ENCODE assay signal across 17 mouse cellular contexts in genomic region chr17:84271566-84272202, GRCm38 (mm10).
DNase-seq lines count a peak whose midpoint lies in the region; ATAC-seq and TF ChIP-seq lines count a peak whose summit lies in the region.
"Had no signal": no experiment of that assay in that cellular context is flagged by ENCODE, and none has a peak within 500 bp of the region (broad histone marks: within the 10 kb centered on the region; RNA-seq: fewer than 3 reads in every experiment).

No protein-coding gene starts in this region.

- ATAC-seq in heart, embryonic 13.5 days (ENCODE audit: extremely low read depth, insufficient number of reproducible peaks, low FRiP score, low TSS enrichment): no peak
- ATAC-seq in stomach, postnatal 0 days (ENCODE audit: low FRiP score, low TSS enrichment): no peak
- ATAC-seq in liver, embryonic 11.5 days (replicated peaks; ENCODE audit: low FRiP score): no peak
- ATAC-seq: forebrain, embryonic 15.5 days; intestine, embryonic 15.5 days; midbrain, embryonic 13.5 days had no signal

- no peaks in the 10 kb centered on the region for H3K36me3 ChIP-seq in heart, embryonic 13.5 days
- H3K36me3 ChIP-seq in limb, embryonic 10.5 days: peaks cover 31% of the 10 kb centered on the region
- H3K36me3 ChIP-seq in stomach, postnatal 0 days (ENCODE audit: control insufficient read depth, insufficient read depth, low read length): no peaks in the 10 kb centered on the region
- no peaks in the 10 kb centered on the region for H3K36me3 ChIP-seq in liver, embryonic 11.5 days (ENCODE audit: control insufficient read depth, insufficient read depth, low read length)
- H3K36me3 ChIP-seq: forebrain, embryonic 15.5 days; hindbrain, embryonic 15.5 days; intestine, embryonic 15.5 days; neural tube, embryonic 12.5 days had no signal

- no peak for TF ChIP-seq CTCF in layer of hippocampus, adult 2 months (conservative IDR thresholded peaks at IDR 0.05)
- TF ChIP-seq CTCF in stomach, postnatal 0 days (IDR thresholded peaks at IDR 0.05; ENCODE audit: low read depth): no peak

- H3K27me3 ChIP-seq in heart, embryonic 13.5 days (replicated peaks): no peaks in the 10 kb centered on the region
- no peaks in the 10 kb centered on the region for H3K27me3 ChIP-seq in limb, embryonic 10.5 days (ENCODE audit: low read depth, poor library complexity, severe bottlenecking)
- H3K27me3 ChIP-seq in stomach, postnatal 0 days (ENCODE audit: control insufficient read depth, insufficient read depth, low read length): no peaks in the 10 kb centered on the region
- H3K27me3 ChIP-seq in liver, embryonic 11.5 days (replicated peaks; ENCODE audit: control insufficient read depth, insufficient read depth, low read length): no peaks in the 10 kb centered on the region
- H3K27me3 ChIP-seq: forebrain, embryonic 15.5 days; hindbrain, embryonic 15.5 days; intestine, embryonic 15.5 days; midbrain, embryonic 13.5 days; neural tube, embryonic 12.5 days had no signal

- intact Hi-C loops in heart, postnatal 10 days (cut with DNase I): loop anchor here (5.0 kb wide), 1 partner anchor 111 kb away; no protein-coding TSS in a partner anchor

- no peak for TF ChIP-seq EP300 in stomach, postnatal 0 days (optimal IDR thresholded peaks at IDR 0.05)

- H3K4me3 ChIP-seq in heart, embryonic 13.5 days: no peak overlapping the region
- H3K4me3 ChIP-seq in layer of hippocampus, adult 2 months: no peak overlapping the region
- no peak overlapping the region for H3K4me3 ChIP-seq in limb, embryonic 10.5 days
- H3K4me3 ChIP-seq in stomach, postnatal 0 days (ENCODE audit: low read depth, low read length): no peak overlapping the region
- H3K4me3 ChIP-seq in liver, embryonic 11.5 days (ENCODE audit: low read depth, low read length): no peak overlapping the region
- H3K4me3 ChIP-seq: embryonic facial prominence, embryonic 10.5 days; forebrain, embryonic 15.5 days; hindbrain, embryonic 15.5 days; intestine, embryonic 15.5 days; midbrain, embryonic 13.5 days; neural tube, embryonic 12.5 days had no signal

- DNase-seq in heart, postnatal 10 days: no peak
- DNase-seq in layer of hippocampus, adult 2 months (ENCODE audit: low spot score in 2 of 2): no peak
- no peak for DNase-seq in layer of hippocampus, postnatal 14 days (ENCODE audit: low spot score in 2 of 2)
- no peak for DNase-seq in limb, embryonic 10.5 days (ENCODE audit: low spot score)
- no peak for DNase-seq in stomach, postnatal 0 days (ENCODE audit: low spot score)
- no peak for DNase-seq in liver, embryonic 11.5 days (ENCODE audit: low spot score)
- DNase-seq: cerebellum, adult 11-12 months; heart, postnatal 36 days; thymus, postnatal 14 days had no signal

- H3K9ac ChIP-seq in heart, embryonic 13.5 days: no peak overlapping the region
- H3K9ac ChIP-seq in stomach, postnatal 0 days (ENCODE audit: low read length): no peak overlapping the region
- H3K9ac ChIP-seq in liver, embryonic 11.5 days (ENCODE audit: low read depth, low read length): no peak overlapping the region
- H3K9ac ChIP-seq: forebrain, embryonic 15.5 days; hindbrain, embryonic 15.5 days; intestine, embryonic 15.5 days; liver, embryonic 14.5 days; midbrain, embryonic 13.5 days; neural tube, embryonic 12.5 days had no signal

- no peak overlapping the region for H3K4me2 ChIP-seq in heart, embryonic 13.5 days
- no peak overlapping the region for H3K4me2 ChIP-seq in stomach, postnatal 0 days (replicated peaks; ENCODE audit: low read depth)
- no peak overlapping the region for H3K4me2 ChIP-seq in liver, embryonic 11.5 days
- H3K4me2 ChIP-seq: forebrain, embryonic 15.5 days; hindbrain, embryonic 15.5 days; intestine, embryonic 15.5 days; midbrain, embryonic 13.5 days; neural tube, embryonic 12.5 days had no signal

- H3K4me1 ChIP-seq in heart, embryonic 13.5 days: peaks cover 63% of the 10 kb centered on the region
- peaks cover 26% of the 10 kb centered on the region for H3K4me1 ChIP-seq in limb, embryonic 10.5 days
- H3K4me1 ChIP-seq in stomach, postnatal 0 days (replicated peaks; ENCODE audit: control insufficient read depth, insufficient read depth): no peaks in the 10 kb centered on the region; the same call in 1 of the 2 replicates
- H3K4me1 ChIP-seq in liver, embryonic 11.5 days (replicated peaks; ENCODE audit: control insufficient read depth, insufficient read depth, low read length): peaks cover 2% of the 10 kb centered on the region

- H3K27ac ChIP-seq in heart, embryonic 13.5 days (replicated peaks): 0 out of 2 replicates have a peak overlapping the region, but pooled peaks have one; percentile 21
- peak overlapping the region; percentile 64; the same call in 1 of the 2 replicates for H3K27ac ChIP-seq in layer of hippocampus, adult 2 months
- peak overlapping the region; percentile 53; the same call in 1 of the 2 replicates for H3K27ac ChIP-seq in limb, embryonic 10.5 days
- H3K27ac ChIP-seq in stomach, postnatal 0 days (replicated peaks): 0 out of 2 replicates have a peak overlapping the region, but pooled peaks have one; percentile 13
- H3K27ac ChIP-seq in liver, embryonic 11.5 days (ENCODE audit: low read depth, low read length): no peak overlapping the region
- H3K27ac ChIP-seq: embryonic facial prominence, embryonic 10.5 days; forebrain, embryonic 15.5 days; hindbrain, embryonic 15.5 days; intestine, embryonic 15.5 days; liver, embryonic 14.5 days; midbrain, embryonic 13.5 days; neural tube, embryonic 12.5 days had no signal

- H3K9me3 ChIP-seq in heart, embryonic 13.5 days: no peaks in the 10 kb centered on the region
- no peaks in the 10 kb centered on the region for H3K9me3 ChIP-seq in limb, embryonic 10.5 days (replicated peaks)
- H3K9me3 ChIP-seq in stomach, postnatal 0 days (ENCODE audit: control insufficient read depth, low read length): no peaks in the 10 kb centered on the region
- H3K9me3 ChIP-seq in liver, embryonic 11.5 days (ENCODE audit: control insufficient read depth, low read length): no peaks in the 10 kb centered on the region
- H3K9me3 ChIP-seq: forebrain, embryonic 15.5 days; hindbrain, embryonic 15.5 days; intestine, embryonic 15.5 days; midbrain, embryonic 13.5 days; neural tube, embryonic 12.5 days had no signal

- WGBS in heart, embryonic 13.5 days: 81% methylated on average over 6 of the region's 6 CpGs
- 88% methylated on average over 6 of the region's 6 CpGs for WGBS in limb, embryonic 10.5 days
- WGBS in stomach, postnatal 0 days: 87% methylated on average over 6 of the region's 6 CpGs
- 91% methylated on average over 6 of the region's 6 CpGs for WGBS in liver, embryonic 11.5 days
